Mouse (Mus musculus) liver, adult 2 months (tissue): ENCODE measurements around the gene Rps10.

Experiments
- CTCF ChIP-seq: fragments of 200-500 bp; IDR thresholded peaks from 2 replicates; pipeline ENCODE4 v1.5.1; 2011; ENCODE audit warnings: low read depth, low read length, control low read depth
- POLR2A ChIP-seq: fragments of 200-500 bp; IDR thresholded peaks from 2 replicates; pipeline ENCODE4 v1.6.1; 2011; ENCODE audit warnings: low read length, control low read depth; ENCODE audit not compliant: insufficient read depth; ENCODE audit errors: extremely low read depth

DNA sequence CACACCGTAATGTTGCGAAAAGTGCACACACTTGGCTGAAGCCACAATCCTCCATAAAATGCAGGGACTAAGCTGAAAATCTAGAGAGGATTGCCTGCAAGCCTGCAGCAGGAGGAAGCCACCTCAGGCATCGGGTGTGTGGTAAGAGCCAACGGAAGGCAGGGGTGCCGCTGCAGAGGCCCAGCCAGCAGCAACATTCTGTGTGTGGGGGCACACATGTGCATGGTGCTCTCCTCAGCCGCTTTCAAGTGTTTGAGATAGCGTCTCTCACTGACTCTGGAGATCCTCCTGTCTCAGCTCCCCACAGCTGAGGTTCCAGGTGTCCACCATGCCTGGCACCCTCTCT, 43.9 kb downstream of the Rps10 start:
- TF ChIP-seq POLR2A (no peak), CTCF (no peak)
